Mouse (Mus musculus) right cerebral cortex, postnatal 4 days (tissue): ENCODE data around the gene Micu1.

Experiments used
- DNase-seq: peaks from one replicate; pipeline ENCODE4 v3.0.0-alpha.2; 2022

Gene Micu1

GRCm38 (mm10) chr10:59727251-59727650 lies 25.0 kb downstream of the Micu1 start:
- DNase-seq = no peak

GRCm38 (mm10) chr10:59729261-59729660 lies 27.0 kb downstream of the Micu1 start:
- no peak for DNase-seq

GRCm38 (mm10) chr10:59729842-59730241 lies 27.6 kb downstream of the Micu1 start:
- DNase-seq = no peak

GRCm38 (mm10) chr10:59736027-59736598 lies 33.8 kb downstream of the Micu1 start:
- DNase-seq = no peak

GRCm38 (mm10) chr10:59741448-59741847 lies 39.2 kb downstream of the Micu1 start:
- no peak for DNase-seq

- DNase-seq = no peak
Observed at GRCm38 (mm10) chr10:59743397-59743796, 41.1 kb downstream of the Micu1 start.

- no peak for DNase-seq
Observed at GRCm38 (mm10) chr10:59743969-59744368, 41.7 kb downstream of the Micu1 start.

- no peak for DNase-seq
Observed at GRCm38 (mm10) chr10:59747334-59747733, 45.1 kb downstream of the Micu1 start.

GRCm38 (mm10) chr10:59748699-59749200 lies 46.5 kb downstream of the Micu1 start:
- no peak for DNase-seq

- no peak for DNase-seq
Observed at GRCm38 (mm10) chr10:59753538-59754069, 51.3 kb downstream of the Micu1 start.

GRCm38 (mm10) chr10:59754104-59754503 lies 51.8 kb downstream of the Micu1 start:
- no peak for DNase-seq

GRCm38 (mm10) chr10:59754901-59755300 lies 52.6 kb downstream of the Micu1 start:
- no peak for DNase-seq

- no peak for DNase-seq
Observed at GRCm38 (mm10) chr10:59755681-59756080, 53.4 kb downstream of the Micu1 start.

- no peak for DNase-seq
Observed at GRCm38 (mm10) chr10:59756090-59756489, 53.8 kb downstream of the Micu1 start.

- no peak for DNase-seq
Observed at GRCm38 (mm10) chr10:59756570-59756969, 54.3 kb downstream of the Micu1 start.

GRCm38 (mm10) chr10:59764781-59765180 lies 62.5 kb downstream of the Micu1 start:
- DNase-seq = no peak

- no peak for DNase-seq
Observed at GRCm38 (mm10) chr10:59768369-59769079, 66.2 kb downstream of the Micu1 start.

- no peak for DNase-seq
Observed at GRCm38 (mm10) chr10:59771375-59772048, 69.2 kb downstream of the Micu1 start.

- DNase-seq = no peak
Observed at GRCm38 (mm10) chr10:59772049-59772397, 69.7 kb downstream of the Micu1 start.

- no peak for DNase-seq
Observed at GRCm38 (mm10) chr10:59773441-59774140, 71.3 kb downstream of the Micu1 start.

- no peak for DNase-seq
Observed at GRCm38 (mm10) chr10:59774141-59774534, 71.9 kb downstream of the Micu1 start.

GRCm38 (mm10) chr10:59777246-59777645 lies 75.0 kb downstream of the Micu1 start:
- no peak for DNase-seq

- DNase-seq = no peak
Observed at GRCm38 (mm10) chr10:59778137-59778710, 75.9 kb downstream of the Micu1 start.
